ENCODE assay signal across 8 mouse cellular contexts in the genomic region with DNA sequence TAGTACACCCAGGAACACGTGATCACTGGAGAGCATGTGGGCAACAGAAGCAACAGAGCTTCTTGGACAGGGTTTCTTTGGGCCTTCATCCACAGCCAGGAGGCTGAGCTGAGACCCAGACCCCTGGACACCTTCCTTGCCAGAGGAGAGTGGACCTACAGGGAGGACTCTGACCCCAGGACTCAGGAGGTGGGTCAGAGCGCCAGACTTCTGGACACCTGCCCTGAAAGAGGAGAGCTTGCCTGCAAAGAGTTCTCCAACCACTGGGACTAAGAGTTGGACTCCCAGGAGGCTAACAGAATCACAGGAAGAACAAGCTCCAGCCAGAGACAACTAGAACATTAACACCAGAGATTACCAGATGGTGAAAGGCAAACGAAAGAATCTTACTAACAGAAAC. TPM values are rescaled to one million over a fixed set of nuclear protein-coding genes. Genes with fewer than 3 reads are reported as not detected.
A peak's percentile ranks its signal among the peaks of the same experiment; 100 is the strongest.
DNase-seq lines count a peak whose midpoint lies in the region; TF ChIP-seq lines count a peak whose summit lies in the region.
"Not testable (repeated sequence)": the region's sequence is repeated elsewhere in the genome, so short reads cannot be mapped to it uniquely, and the experiment has no call there.

No protein-coding gene starts in this region.

- not testable (repeated sequence) for H3K4me1 ChIP-seq in kidney, adult 2 months (ENCODE audit: control insufficient read depth, insufficient read depth, low read length)

- TF ChIP-seq CTCF in kidney, adult 2 months (conservative IDR thresholded peaks at IDR 0.05; ENCODE audit: insufficient read depth, insufficient read length, low read depth, low read length): not testable (repeated sequence)

- peak overlapping the region; percentile 74 for H3K27ac ChIP-seq in kidney, adult 2 months (ENCODE audit: insufficient read depth, low read depth, low read length)

- WGBS in kidney, adult 2 months: 66% methylated on average over 3 of the region's 3 CpGs

- DNase-seq in heart, adult 11 months: peak; percentile 76
- DNase-seq in kidney, adult 11 months: peak; percentile 79
- DNase-seq in kidney, adult 18-20 months: peak; percentile 55
- peak; percentile 90 for DNase-seq in kidney, adult 2 months
- DNase-seq in kidney, adult 8-10 months: peak; percentile 73 to 77
- DNase-seq in kidney, adult 9 months: peak; percentile 86
- DNase-seq in kidney, postnatal 25 days: peak; percentile 40 to 81
- DNase-seq in kidney, postnatal 36 days: peak; percentile 76

- TF ChIP-seq POLR2A in kidney, adult 2 months (IDR thresholded peaks at IDR 0.05; ENCODE audit: low read depth, low read length): not testable (repeated sequence)

- H3K27me3 ChIP-seq in kidney, adult 2 months (replicated peaks; ENCODE audit: control insufficient read depth, insufficient read depth, low read length): not testable (repeated sequence)

- H3K4me3 ChIP-seq in kidney, adult 2 months (ENCODE audit: insufficient read depth, low read depth, low read length): not testable (repeated sequence)

- H3K36me3 ChIP-seq in kidney, adult 2 months (ENCODE audit: control insufficient read depth, insufficient read depth, low read length): not testable (repeated sequence)

RNA-seq across cellular contexts. Expression of a gene that starts 14.6 kb away (rescaled TPM):
- polyA plus RNA-seq in kidney, adult 2 months (2012; rRNA removed): 8.9 and 9.9 TPM in 2 replicates
